Mouse (Mus musculus) ovary, adult 10 weeks (tissue): ENCODE data around the gene Exoc2. TPM values are rescaled to one million over a fixed set of nuclear protein-coding genes. Genes with fewer than 3 reads are reported as not detected.

Source experiments
- polyA plus RNA-seq: library from polyadenylated mRNA; stranded (reverse); fragments of 350-450 nt; fragmentation: Illumina TruSeq; extraction: RNeasy Lipid Tissue Mini Kit (QIAGEN cat#74804); gene quantifications from one replicate; pipeline ENCODE4 v1.2.3, GENCODE M21; 2014

The Exoc2 gene
- 50.2 TPM for polyA plus RNA-seq

DNA sequence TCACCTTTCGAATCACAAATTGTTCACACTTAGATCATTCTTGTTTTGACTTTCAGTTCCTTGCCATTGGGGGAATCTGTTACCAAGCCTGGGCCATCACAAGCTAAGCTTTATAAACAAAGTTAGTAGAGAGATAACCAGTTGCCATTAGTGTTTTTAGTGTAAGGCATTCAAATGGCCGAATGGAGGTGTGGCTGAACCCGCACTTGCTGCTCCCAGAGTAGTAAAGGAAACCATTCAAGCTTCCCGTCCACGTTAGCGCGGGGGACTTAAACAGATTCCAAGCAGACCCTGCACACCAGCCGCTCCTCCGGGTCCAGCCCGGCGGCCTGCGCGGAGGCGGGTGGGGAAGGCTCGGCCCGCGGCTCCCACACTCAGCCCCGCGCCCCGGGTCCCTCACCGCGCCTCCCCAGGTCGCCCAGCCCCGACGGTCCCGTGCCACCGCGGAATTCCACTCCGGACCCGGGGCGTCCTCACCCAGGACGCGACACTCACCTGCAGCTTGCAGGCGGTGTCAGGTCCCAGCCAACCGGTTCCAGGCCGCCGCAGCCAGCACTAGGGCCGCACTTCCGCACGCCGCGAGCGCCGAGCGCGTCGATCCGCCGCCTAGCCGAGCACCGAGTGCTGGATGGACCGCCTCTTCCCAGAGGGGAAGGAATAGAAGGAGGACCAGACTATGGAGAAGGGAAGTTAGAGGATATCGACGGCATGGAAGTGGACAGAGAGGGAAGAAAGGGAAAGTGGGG, at the start of gene Exoc2, which contains the start of gene Gm5447:
Gene Exoc2 (minus strand): TSS at position 593 of the 746 bp plus-strand sequence.
Gene Gm5447 (plus strand): TSS at position 704 of the 746 bp plus-strand sequence.

DNA sequence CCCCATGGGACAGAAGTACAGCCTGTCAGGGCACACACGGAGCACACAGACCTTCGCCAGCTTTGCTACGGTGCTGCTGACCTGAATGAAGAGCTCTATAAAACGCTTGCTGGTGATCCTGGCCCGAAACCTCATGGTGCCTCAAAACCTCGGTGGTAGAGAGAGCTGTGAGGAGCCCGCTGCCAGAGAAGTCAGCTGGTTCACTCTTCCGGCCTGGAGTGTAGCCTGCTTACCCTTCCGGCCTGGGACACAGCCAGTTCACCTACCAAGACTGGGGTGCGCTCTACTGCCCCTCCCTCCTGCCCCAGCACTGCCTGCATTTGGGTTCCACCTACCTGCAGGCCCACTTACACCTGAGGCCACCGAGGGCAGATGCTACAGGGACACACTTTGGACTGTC, 26.4 kb downstream of the Exoc2 start, which contains the start of gene Hus1b:
Gene Hus1b (minus strand): TSS at position 220 of the 400 bp plus-strand sequence.

Other genes with a start within 250 kb of the Exoc2 start
- 1.5 TPM for gene Irf4, start 224.9 kb downstream of the Exoc2 start, polyA plus RNA-seq
- not detected for gene Hus1b, start 26.3 kb downstream of the Exoc2 start, polyA plus RNA-seq
- not detected for gene Gm5447, start 111 bp upstream of the Exoc2 start, polyA plus RNA-seq